Mouse (Mus musculus) hindbrain, embryonic 16.5 days (tissue): ENCODE results near the gene Ddr2. TPM values are rescaled to one million over a fixed set of nuclear protein-coding genes. Genes with fewer than 3 reads are reported as not detected.

Experiments used
- ATAC-seq: fragments of 200-750 bp; cut with Nextera tagmentation; 2 replicates; pipeline ENCODE4 v1.8.0; 2017; ENCODE audit warnings: moderate TSS enrichment, moderate library complexity
- H3K27ac ChIP-seq: fragments of 300-500 bp; sonication (generic); 2 replicates; pipeline ENCODE4 v1.5.1; 2014; ENCODE audit warnings: low read depth, mild to moderate bottlenecking, control low read depth, low read length, moderate library complexity
- H3K27me3 ChIP-seq: fragments of 300-500 bp; sonication (generic); replicated peaks from 2 replicates; pipeline ENCODE4 v1.6.1; 2014; ENCODE audit warnings: low read length; ENCODE audit not compliant: control insufficient read depth, insufficient read depth
- H3K36me3 ChIP-seq: fragments of 300-500 bp; sonication (generic); 2 replicates; pipeline ENCODE4 v1.6.1; 2014; ENCODE audit warnings: mild to moderate bottlenecking, low read length, moderate library complexity, mixed read lengths; ENCODE audit not compliant: control insufficient read depth, insufficient read depth
- H3K4me1 ChIP-seq: fragments of 300-500 bp; sonication (generic); 2 replicates; pipeline ENCODE4 v1.6.1; 2014; ENCODE audit warnings: low read depth, low read length; ENCODE audit not compliant: control insufficient read depth, insufficient read depth
- H3K4me2 ChIP-seq: fragments of 300-500 bp; sonication (generic); 2 replicates; pipeline ENCODE4 v1.6.1; 2014; ENCODE audit warnings: mild to moderate bottlenecking, low read length, control low read depth, moderate library complexity
- H3K4me3 ChIP-seq: fragments of 300-500 bp; sonication (generic); 2 replicates; pipeline ENCODE4 v1.5.1; 2014; ENCODE audit warnings: mild to moderate bottlenecking, low read length, control low read depth, moderate library complexity
- H3K9ac ChIP-seq: fragments of 300-500 bp; sonication (generic); 2 replicates; pipeline ENCODE4 v1.6.1; 2014; ENCODE audit warnings: low read depth, mild to moderate bottlenecking, control low read depth, low read length, moderate library complexity
- H3K9me3 ChIP-seq: fragments of 300-500 bp; sonication (generic); 2 replicates; pipeline ENCODE4 v1.6.1; 2014; ENCODE audit warnings: mild to moderate bottlenecking, low read length, moderate library complexity; ENCODE audit not compliant: control insufficient read depth
- whole genome bisulfite sequencing: fragments of 180-500 bp; shearing (Covaris S2); extraction: QIAGEN DNeasy Blood & Tissue Kit; methylation state at CpG from one replicate; pipeline ENCODE4 v1.1.7; 2014; 5-methylcytosine and 5-hydroxymethylcytosine counted together
- polyA plus RNA-seq: library from polyadenylated mRNA; unstranded; fragments of >200 nt; fragmentation: Nextera tagmentation; extraction: Ambion mirVana; gene quantifications from 2 replicates; pipeline ENCODE4 v1.2.1, GENCODE M21; 2015

The Ddr2 gene
- polyA plus RNA-seq, 1 experiment from 2014 or later: 7.7 TPM

GRCm38 (mm10) chr1:170073768-170074167 is 36.8 kb downstream of the Ddr2 start:
- no peaks in the 10 kb centered on the region for H3K27me3 ChIP-seq
- H3K27ac ChIP-seq: no peak overlapping the region
- ATAC-seq: no peak
- 85% methylated on average over 8 of the region's 8 CpGs for WGBS
- H3K4me2 ChIP-seq: no peak overlapping the region
- H3K4me3 ChIP-seq: no peak overlapping the region
- no peaks in the 10 kb centered on the region for H3K4me1 ChIP-seq
- no peaks in the 10 kb centered on the region for H3K9me3 ChIP-seq
- no peak overlapping the region for H3K9ac ChIP-seq
- no peaks in the 10 kb centered on the region for H3K36me3 ChIP-seq

- no peak for ATAC-seq
- no peak overlapping the region for H3K27ac ChIP-seq
- H3K4me2 ChIP-seq: no peak overlapping the region
- no peaks in the 10 kb centered on the region for H3K9me3 ChIP-seq
- no peak overlapping the region for H3K4me3 ChIP-seq
- WGBS: 89% methylated on average over 5 of the region's 5 CpGs
- H3K36me3 ChIP-seq: no peaks in the 10 kb centered on the region
- no peaks in the 10 kb centered on the region for H3K27me3 ChIP-seq
- no peak overlapping the region for H3K9ac ChIP-seq
- no peaks in the 10 kb centered on the region for H3K4me1 ChIP-seq
These were observed 41.4 kb downstream of the Ddr2 start for GRCm38 (mm10) chr1:170069143-170069542.

GRCm38 (mm10) chr1:170065931-170066330 is 44.6 kb downstream of the Ddr2 start:
- no peaks in the 10 kb centered on the region for H3K9me3 ChIP-seq
- H3K4me3 ChIP-seq: no peak overlapping the region
- WGBS: 78% methylated on average over 2 of the region's 2 CpGs
- H3K36me3 ChIP-seq: no peaks in the 10 kb centered on the region
- ATAC-seq: no peak
- no peak overlapping the region for H3K9ac ChIP-seq
- H3K27me3 ChIP-seq: no peaks in the 10 kb centered on the region
- H3K4me1 ChIP-seq: no peaks in the 10 kb centered on the region
- H3K4me2 ChIP-seq: no peak overlapping the region
- no peak overlapping the region for H3K27ac ChIP-seq

GRCm38 (mm10) chr1:170065009-170065408 is 45.6 kb downstream of the Ddr2 start:
- no peaks in the 10 kb centered on the region for H3K36me3 ChIP-seq
- H3K9me3 ChIP-seq: no peaks in the 10 kb centered on the region
- H3K4me3 ChIP-seq: no peak overlapping the region
- no peak for ATAC-seq
- no peak overlapping the region for H3K27ac ChIP-seq
- WGBS: 89% methylated on average over 8 of the region's 8 CpGs
- no peak overlapping the region for H3K9ac ChIP-seq
- no peak overlapping the region for H3K4me2 ChIP-seq
- H3K4me1 ChIP-seq: no peaks in the 10 kb centered on the region
- H3K27me3 ChIP-seq: no peaks in the 10 kb centered on the region

DNA sequence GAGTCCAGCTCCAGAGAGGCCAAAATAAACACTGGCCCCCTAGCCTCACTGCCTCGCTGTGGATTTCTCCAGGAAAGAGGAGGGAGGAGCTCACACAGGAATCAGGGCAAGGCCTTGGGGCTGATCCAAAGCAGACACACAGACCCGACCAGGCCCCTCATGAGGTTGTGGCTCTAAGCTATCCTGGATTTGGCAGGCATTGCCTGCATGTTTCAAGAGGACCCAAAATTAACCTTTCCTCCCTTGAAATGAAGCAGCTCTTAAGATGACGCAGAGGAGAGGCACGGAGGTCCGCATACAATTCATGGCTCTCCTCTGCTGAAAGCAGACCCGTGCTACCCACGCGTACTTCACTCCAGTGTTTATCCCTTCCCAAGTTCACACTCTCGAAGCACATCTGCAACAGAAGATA is 46.5 kb downstream of the Ddr2 start:
- no peak for ATAC-seq
- H3K9me3 ChIP-seq: no peaks in the 10 kb centered on the region
- H3K36me3 ChIP-seq: no peaks in the 10 kb centered on the region
- 82% methylated on average over 9 of the region's 9 CpGs for WGBS
- no peaks in the 10 kb centered on the region for H3K27me3 ChIP-seq
- no peak overlapping the region for H3K9ac ChIP-seq
- no peak overlapping the region for H3K27ac ChIP-seq
- H3K4me2 ChIP-seq: no peak overlapping the region
- H3K4me1 ChIP-seq: no peaks in the 10 kb centered on the region
- no peak overlapping the region for H3K4me3 ChIP-seq

DNA sequence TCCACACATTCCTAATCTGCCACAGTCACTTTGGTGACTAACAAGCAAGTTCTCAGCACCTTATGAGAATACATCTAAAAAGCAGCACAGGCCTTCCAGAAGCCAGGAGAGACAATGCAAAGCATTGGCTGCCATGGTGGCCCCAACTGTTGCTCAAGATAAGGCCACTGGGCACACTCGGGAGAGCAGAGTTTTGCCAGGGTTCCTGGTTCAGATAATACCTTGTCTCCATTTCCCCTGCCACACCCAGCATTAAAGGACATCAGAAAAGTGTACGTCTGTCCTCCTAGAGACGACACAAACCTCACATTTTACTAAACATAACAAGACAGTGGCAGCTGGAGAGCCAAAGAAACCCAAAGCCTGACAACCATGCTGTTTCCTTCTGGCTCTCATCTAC is 50.3 kb downstream of the Ddr2 start:
- H3K4me3 ChIP-seq: no peak overlapping the region
- H3K27ac ChIP-seq: no peak overlapping the region
- H3K9me3 ChIP-seq: no peaks in the 10 kb centered on the region
- 76% methylated on average over 3 of the region's 3 CpGs for WGBS
- H3K27me3 ChIP-seq: no peaks in the 10 kb centered on the region
- H3K4me1 ChIP-seq: peaks cover 3% of the 10 kb centered on the region; the same call in 1 of the 2 replicates
- H3K36me3 ChIP-seq: no peaks in the 10 kb centered on the region
- H3K9ac ChIP-seq: no peak overlapping the region
- no peak for ATAC-seq
- H3K4me2 ChIP-seq: no peak overlapping the region

GRCm38 (mm10) chr1:170059347-170059746 is 51.2 kb downstream of the Ddr2 start:
- 73% methylated on average over 9 of the region's 9 CpGs for WGBS
- no peak for ATAC-seq

DNA sequence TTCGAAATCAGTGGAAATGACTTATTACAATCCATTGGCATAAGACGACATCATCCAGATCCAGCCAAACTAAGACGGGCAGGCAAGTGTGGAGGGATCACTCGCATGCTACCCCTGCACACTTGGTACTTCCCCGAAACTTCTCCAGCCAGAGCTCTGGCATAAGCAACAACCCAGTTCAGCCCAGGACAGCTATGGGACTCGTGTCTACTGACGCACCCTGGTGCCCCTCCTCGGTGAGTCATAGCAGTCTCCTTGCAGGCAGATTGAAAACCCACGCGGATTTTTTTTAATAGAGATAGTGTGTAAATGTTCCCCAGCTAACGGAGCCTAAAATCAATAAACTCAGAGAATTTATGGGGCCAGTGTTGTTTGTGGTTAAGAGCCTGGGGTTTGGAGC is 52.5 kb downstream of the Ddr2 start:
- H3K27ac ChIP-seq: no peak overlapping the region
- H3K9me3 ChIP-seq: no peaks in the 10 kb centered on the region
- ATAC-seq: no peak
- H3K4me3 ChIP-seq: no peak overlapping the region
- WGBS: 94% methylated on average over 11 of the region's 11 CpGs
- no peak overlapping the region for H3K4me2 ChIP-seq
- H3K9ac ChIP-seq: no peak overlapping the region
- no peaks in the 10 kb centered on the region for H3K36me3 ChIP-seq
- no peaks in the 10 kb centered on the region for H3K27me3 ChIP-seq
- peaks cover 3% of the 10 kb centered on the region; the same call in 1 of the 2 replicates for H3K4me1 ChIP-seq

More at GRCm38 (mm10) chr1:170059347-170059746, 51.2 kb downstream of the Ddr2 start:
- H3K4me3 ChIP-seq: no peak overlapping the region
- H3K4me1 ChIP-seq: peaks cover 3% of the 10 kb centered on the region; the same call in 1 of the 2 replicates
- no peaks in the 10 kb centered on the region for H3K27me3 ChIP-seq
- no peak overlapping the region for H3K4me2 ChIP-seq
- H3K9me3 ChIP-seq: no peaks in the 10 kb centered on the region
- no peaks in the 10 kb centered on the region for H3K36me3 ChIP-seq
- no peak overlapping the region for H3K9ac ChIP-seq
- H3K27ac ChIP-seq: no peak overlapping the region

DNA sequence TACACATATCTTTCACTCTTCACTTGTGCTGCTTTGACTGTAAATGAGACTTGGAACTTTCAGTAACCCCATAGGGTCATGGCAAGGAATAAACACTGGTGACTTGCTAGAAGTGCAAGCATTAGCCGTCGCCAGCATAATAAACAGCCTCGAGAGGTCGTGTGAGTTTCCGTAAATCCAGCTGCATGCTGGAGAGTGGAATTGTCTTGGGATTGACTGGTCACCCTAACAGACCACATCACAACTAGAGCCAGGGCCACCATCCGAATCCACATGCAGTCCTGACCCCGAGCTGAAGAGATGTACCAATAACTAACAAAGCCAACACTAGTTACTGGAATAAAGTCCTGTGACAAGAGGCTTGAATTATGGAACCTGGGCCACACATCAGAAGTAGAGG is 53.0 kb downstream of the Ddr2 start:
- no peaks in the 10 kb centered on the region for H3K27me3 ChIP-seq
- H3K27ac ChIP-seq: no peak overlapping the region
- no peak overlapping the region for H3K4me3 ChIP-seq
- no peaks in the 10 kb centered on the region for H3K36me3 ChIP-seq
- H3K9me3 ChIP-seq: no peaks in the 10 kb centered on the region
- 84% methylated on average over 7 of the region's 7 CpGs for WGBS
- ATAC-seq: no peak
- no peak overlapping the region for H3K9ac ChIP-seq
- H3K4me1 ChIP-seq: peaks cover 3% of the 10 kb centered on the region; the same call in 1 of the 2 replicates
- H3K4me2 ChIP-seq: no peak overlapping the region

- Histone ChIP-seq H3K9me3 (no peaks in the 10 kb centered on the region), H3K36me3 (no peaks in the 10 kb centered on the region), H3K27ac (no peak overlapping the region), H3K27me3 (no peaks in the 10 kb centered on the region), H3K4me2 (no peak overlapping the region), H3K9ac (no peak overlapping the region), H3K4me1 (peaks cover 3% of the 10 kb centered on the region; the same call in 1 of the 2 replicates), H3K4me3 (no peak overlapping the region)
- WGBS: 75% methylated on average over 3 of the region's 3 CpGs
- ATAC-seq: no peak
These were observed 53.6 kb downstream of the Ddr2 start for GRCm38 (mm10) chr1:170056921-170057320.
